Mouse (Mus musculus): ENCODE results near the gene Fgfr2.
A peak's percentile ranks its signal among the peaks of the same experiment; 100 is the strongest.

Gene Fgfr2

DNA sequence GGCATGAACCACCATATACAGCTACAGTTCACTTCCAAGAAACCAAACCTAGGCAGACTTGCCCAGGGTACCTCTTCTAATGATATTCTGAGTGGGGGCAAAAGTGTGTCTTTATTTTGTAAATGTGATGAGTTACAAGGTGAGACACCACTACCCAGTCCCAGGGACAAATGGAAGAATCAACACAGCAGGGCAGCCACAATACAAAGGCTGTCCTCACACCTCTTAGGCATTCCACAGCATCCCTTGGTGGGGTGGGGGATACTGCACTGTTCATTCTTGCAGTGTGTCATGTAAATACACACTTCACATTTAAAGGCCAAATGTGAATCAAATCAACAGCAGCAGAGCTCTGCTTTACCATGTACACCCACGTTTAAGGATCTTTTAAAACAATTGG lies 1130.9 kb downstream of the Fgfr2 start:
- no peak for DNase-seq

DNA sequence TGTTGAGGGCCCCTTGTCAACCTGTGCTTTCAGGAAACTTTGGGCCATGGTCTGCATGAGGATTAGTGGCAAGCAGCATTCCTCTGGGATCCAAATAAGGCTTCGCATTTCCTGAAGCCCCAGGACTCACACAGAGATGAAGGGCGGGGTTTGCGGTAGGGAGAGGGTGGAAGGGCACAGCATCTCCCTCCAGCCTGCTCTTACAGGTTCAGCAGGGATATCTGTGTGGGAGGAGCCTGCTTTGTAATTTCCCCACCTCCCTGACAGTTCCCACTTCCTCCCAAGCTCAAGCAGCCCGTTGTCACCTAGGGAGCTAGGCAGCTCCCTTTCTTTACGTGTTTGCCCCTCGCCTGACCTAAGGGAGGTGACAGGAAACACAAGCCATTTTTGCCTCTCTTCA lies 1134.1 kb downstream of the Fgfr2 start:
- no peak for DNase-seq

DNA sequence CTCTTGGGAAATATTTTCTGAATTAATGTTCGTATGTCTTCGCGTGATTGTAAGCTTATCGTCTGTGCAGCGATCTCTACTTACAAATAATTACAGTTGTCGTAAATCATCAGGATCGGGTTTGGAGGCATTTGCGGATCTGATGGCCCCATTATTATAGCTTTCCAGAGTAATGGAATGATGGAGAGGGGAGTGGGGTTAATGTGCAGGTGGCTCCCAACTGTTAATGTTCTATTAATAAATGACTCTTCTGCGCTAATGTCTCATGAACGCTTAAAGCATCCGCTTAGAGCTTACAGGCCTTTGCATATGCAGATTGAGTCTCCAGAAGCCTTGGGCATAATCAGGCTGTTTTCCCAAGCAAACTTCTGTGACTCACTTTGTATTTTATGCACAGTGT lies 1144.5 kb downstream of the Fgfr2 start:
- DNase-seq = no peak

DNA sequence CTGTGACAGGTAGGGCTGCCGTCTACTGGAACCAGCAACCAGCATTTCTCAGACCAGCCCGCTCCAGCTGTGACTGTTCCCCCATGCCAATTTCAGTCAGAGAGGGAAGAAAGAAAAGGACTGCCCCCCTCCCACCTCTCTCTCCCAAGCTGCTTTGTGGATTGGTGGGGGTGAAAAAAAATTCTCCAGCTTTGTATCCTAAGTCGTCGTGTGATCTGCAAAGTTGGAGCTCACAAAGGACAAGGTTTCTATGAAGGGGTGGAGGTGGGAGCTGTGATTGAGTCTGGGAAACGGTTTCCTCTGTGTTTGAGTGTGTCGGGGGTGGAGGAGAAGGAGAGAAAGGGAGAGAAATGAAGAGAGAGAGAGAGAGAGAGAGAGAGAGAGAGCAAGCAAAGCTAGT lies 1147.3 kb downstream of the Fgfr2 start:
- DNase-seq = no peak

DNA sequence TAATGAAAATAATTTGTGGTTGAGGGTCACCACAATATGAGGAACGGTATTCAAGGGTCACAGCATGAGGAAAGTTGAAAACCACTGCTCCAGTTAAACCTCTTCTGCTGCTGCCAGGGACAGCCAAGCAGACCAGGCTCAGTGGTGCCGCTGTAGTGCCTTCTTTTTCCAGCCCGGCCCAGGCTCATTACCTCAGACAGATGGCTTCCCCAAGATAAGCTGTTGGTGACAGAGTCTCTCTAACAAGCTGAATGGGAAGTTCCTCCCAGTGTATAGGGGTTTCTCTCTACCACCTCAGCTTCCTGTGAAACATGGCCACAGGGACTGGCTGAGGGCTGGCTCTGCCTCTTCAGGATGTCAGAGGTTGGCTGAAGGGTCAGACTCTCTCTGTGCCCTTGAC lies 1152.9 kb downstream of the Fgfr2 start:
- DNase-seq = peak in 1 of 2 experiments; percentile 9

DNA sequence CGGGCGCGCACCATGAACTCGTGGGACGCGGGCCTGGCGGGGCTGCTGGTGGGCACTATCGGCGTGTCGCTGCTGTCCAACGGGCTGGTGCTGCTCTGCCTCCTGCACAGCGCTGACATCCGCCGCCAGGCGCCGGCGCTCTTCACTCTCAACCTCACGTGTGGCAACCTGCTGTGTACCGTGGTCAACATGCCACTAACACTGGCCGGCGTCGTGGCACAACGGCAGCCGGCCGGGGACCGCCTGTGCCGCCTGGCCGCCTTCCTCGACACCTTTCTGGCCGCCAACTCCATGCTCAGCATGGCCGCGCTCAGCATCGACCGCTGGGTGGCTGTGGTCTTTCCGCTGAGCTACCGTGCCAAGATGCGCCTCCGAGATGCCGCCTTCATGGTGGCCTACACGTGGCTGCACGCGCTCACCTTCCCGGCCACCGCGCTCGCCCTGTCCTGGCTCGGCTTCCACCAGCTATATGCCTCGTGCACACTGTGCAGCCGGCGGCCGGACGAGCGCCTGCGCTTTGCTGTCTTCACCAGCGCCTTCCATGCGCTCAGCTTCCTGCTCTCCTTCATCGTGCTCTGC lies 1156.1 kb downstream of the Fgfr2 start:
- peak; percentile 57 to 61 for DNase-seq

DNA sequence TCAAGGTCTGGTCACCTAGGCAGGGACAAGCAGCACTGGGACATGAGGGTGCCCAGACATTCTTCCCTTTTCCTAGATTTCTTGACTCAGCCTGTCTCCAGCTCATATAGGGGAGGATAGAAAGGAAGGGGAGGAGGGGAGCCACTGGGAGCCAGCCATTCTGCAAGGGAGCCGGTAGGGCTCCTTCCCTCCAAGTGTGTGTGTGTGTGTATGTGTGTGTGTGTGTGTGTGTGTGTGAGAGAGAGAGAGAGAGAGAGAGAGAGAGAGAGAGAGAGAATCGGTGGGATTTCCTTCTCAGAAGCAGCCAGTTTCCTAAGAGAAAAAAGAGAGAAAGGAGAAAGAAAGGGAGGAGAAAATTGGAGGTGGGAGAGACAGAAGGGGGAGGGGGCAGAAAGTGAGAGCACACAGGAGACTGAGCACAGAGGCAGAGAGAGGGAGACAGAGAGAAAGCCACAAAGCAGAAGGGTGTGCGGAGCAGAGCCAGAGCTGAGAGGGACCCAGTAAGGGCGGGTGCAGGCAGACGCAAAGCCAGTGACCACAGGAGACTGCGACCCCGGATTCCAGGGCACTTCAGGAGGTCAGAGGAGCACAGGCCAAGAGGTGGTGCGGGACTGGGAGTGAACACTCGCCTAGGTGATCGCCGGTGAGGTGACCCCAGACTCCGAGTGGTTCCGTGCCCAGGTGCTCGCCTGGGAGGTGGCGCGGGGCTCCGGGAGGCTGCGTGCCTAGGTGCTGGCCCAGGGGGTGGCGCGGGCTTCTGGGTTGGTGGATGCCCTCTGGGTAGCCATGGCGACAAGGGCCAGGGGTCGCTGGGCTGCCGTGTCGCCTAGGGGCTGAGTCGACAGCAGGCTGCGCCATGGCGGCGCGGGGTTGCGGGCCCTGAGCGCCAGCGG lies 1156.9 kb downstream of the Fgfr2 start, which contains the start of gene Gpr26:
Gene Gpr26, plus strand, starts transcription at position 438 of the 893 bp plus-strand sequence.
- peak in 1 of 2 experiments; percentile 24 for DNase-seq

DNA sequence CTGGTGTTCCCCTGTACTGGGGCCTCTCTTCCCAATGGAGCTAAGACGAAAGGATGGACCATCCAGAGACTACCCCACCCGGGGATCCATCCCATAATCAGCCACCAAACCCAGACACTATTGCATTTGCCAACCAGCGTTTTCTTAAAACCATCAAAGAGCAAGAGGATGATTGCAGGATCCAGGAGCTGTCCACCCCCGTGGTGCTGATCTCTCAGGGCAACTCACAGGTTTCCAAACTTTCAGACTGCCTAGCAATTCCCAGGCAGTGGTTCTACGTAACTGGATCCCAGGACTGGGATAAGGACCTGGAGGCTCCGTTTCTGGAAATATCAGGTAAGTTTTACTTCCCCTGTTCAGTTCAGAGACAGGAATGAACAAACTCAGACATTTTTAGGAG lies 1162.6 kb downstream of the Fgfr2 start:
- peak in 1 of 2 experiments; percentile 19 for DNase-seq

DNA sequence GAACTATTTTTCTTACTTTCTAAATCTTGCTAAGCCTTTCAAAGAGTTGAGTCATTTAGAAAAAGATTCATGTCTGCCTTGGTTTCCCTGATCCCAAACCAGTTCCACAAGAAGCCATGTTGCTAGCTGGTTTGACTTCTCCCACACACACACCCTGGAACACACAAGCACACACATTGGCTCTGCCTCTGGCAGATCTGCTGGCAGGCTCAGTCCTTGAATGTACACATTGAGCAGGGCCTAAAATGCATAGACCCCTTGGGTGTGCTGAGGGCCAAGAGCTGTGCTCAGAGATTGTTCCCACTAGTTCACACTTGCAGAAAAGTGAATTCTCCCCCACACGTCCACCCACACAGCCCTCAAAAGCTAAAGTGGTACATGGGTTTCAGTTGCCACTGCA lies 1164.4 kb downstream of the Fgfr2 start:
- no peak for DNase-seq

DNA sequence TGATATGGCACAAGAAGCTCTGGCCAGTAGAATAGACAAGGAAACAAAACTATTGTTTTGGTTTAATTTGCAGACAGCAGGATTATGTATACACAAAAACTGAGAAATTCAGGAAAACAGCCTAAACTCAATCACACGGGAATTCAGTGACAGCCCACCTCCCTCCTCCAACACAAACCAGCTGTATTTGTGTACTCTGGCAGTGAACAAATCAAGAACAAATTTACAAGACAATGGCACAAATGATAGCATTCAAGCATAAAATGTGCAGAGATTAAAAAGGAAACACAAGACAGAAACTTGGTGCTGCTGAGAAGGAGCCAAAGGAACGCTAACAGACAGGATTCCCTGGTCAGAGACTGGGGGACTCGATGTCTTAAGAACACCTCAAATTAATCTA lies 1169.7 kb downstream of the Fgfr2 start:
- no peak for DNase-seq

DNA sequence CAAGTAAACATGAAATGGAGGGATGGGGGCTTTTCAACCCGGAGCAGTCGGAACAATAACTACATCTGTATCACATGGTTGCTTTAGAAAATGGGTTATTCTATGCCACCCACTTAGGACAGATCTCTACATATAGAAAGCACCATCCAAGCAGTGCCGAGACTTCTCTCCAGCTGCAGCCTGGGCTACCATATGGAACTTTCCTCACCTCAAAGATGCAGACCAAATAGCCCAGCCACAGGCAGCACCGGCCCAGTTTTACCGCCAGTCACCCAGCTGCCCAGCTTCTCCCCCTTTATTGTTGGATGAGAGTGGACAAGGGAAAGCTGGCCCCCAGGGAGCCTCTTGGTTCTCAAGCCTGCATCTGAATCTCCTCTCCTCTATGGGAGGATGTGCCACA lies 1172.0 kb downstream of the Fgfr2 start:
- no peak for DNase-seq

DNA sequence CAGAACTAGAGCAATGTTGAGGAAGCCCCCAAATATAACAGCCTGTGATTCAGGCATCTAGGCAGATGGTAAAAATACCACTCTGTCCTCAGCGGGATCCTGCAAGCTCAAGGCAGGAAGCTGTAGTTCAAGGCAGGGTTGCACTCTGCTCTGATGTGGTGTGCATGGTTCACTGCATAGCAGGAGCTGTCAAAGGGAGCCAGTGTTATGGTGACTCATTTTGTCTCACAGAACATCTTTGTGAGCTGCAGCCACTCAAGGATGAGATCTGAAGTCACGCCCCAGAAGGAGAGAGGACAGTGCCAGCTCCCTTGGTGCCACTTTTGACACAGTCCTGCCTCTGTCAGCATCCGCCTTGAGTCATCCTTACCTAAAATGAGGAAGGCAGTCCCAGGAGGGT lies 1185.5 kb downstream of the Fgfr2 start:
- DNase-seq = no peak

DNA sequence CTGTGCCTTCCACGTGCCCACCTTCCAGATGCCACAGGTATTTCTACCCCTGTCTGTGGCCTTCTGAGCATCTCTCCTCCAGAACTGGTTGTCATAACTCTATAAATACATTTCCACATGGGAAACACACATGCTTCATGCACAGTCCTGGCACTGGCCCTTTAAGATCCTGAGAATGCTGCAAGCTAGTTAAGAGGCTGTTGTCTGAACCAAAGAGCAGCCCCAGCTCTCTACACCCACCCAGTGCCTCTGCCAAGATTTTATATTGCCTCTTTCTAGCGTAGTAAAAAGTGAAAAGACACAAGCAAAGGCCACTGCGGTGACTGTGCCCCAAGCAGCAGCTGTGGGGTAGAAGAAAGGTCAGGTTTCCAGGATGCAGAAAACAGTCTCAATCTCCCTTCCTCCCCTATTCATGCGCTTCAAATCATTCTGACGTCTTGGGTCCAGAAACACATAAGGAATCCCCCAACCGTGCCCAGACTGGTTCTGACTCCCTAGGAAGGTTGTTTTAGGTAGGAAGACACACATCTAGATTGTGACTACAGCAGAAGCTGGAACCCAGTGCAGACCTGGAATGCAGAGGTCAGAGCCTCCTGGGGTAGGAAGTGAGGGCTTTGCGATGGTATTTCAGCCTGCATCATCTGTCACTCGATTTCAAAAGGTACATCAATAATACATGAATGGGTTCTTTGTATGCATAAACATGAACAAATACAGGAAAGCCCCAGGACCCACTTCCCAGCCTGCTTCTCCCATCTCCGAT lies 1195.7 kb downstream of the Fgfr2 start:
- no peak for DNase-seq

DNA sequence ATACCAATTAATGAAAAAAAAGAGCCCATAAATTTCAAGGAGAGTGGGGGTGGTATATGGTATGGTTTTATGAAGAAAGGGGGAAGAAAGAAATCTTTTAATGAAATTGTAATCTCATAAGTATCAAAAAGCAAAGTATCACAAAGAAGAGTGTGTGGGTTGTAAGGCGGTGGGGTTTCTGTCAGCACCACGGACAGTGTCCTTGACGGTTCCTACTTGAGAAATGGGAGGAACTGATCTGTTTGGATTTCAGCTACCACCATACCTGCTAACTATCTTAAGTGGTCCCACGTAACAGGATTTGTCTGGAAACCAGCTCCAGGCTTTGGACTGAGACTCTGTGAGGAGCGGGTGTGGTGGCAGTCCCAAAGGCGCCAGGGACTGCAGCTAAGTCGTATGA lies 1205.8 kb downstream of the Fgfr2 start:
- no peak for DNase-seq

DNA sequence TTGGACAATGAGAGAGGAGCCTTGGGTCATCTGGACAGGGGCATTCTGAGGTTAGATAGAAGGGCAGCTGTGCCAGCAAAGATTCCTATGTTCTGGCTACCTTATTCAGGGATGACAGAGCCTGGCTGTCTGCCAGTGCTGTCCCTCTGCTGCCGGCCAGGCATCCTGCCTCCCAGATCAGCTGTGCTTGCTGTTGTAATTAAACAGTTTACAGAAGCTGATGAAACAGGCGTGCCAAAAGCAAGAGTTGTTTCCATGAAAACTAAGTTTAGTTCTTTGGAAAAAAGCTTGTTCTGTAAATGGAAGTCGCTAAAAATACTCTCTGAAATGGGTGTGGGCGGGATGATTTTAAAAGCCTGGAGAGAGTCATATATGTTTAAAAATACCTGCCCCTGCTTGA lies 1213.5 kb downstream of the Fgfr2 start:
- DNase-seq = peak; percentile 59 to 65

DNA sequence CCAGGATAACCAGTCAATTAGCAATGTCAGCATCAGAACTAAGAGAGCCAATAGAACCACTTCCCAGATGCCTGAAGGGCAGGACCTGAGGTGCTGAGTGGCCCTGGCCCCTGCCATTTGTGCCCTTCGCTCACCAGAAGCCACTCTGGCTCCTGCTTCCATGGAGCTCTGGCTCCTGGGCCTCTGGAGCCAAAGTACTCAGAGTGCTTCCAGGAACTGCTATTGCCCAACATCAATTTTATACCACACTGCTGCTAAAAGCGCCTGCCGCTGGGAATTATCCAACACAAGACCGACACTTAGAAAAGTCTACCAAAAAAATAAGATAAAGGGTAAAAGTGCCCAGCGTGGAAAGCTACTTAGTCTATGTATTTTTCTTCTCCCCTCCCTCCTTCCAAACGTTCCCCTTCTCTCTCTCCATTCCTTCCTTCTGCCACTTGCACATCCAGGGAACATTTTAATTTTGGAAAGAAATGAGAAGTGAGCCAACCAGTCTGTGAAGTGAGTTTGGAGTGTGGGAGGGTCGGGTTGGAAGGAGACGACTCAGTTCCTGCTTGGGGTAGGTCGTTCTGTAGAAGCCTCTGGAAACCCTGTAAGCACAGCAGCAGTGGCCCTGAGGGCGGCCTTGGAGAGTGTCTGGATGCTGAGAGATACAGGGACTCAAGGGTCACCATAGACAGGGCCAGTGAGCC lies 1216.5 kb downstream of the Fgfr2 start:
- no peak for DNase-seq

DNA sequence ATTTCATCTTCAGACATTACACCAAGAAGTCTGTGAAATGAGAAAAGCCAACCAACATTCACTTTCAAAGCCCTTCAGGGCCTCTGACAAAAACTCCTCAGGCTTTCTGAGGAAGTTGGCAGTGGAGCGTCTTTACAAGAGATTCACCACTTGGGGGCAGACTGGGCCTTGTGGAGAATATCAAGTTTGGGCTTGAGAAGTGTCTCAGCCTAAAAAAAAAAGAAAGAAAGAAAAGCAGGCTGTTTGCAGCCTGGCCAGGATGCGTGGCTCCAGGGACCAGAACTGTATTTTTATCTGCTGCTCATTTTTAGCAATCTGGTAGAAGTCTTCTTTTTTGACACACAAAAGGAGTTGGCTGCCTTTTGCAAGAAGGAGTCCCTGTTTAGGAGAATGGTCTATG lies 1223.8 kb downstream of the Fgfr2 start:
- DNase-seq = peak; percentile 81 to 86

DNA sequence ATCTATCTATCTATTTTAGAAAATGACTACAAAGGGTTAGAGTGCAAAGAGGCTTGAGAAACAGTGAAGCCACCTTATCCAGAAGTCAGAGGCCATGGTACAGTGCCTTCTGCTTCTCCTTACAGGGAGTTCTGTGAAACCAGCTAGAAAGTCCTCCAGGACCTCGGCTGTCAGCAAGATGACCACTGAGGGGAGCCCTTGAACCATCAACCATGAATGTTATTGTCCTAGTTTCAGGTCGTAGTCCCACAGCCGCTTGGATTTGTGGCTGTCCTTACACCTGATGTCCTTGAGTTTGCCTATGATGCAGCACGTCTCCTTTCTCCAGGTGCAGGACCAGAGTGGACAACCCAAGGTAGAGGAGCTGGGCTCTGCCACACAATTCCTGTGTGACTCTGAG lies 1225.9 kb downstream of the Fgfr2 start:
- peak; percentile 77 to 79 for DNase-seq

DNA sequence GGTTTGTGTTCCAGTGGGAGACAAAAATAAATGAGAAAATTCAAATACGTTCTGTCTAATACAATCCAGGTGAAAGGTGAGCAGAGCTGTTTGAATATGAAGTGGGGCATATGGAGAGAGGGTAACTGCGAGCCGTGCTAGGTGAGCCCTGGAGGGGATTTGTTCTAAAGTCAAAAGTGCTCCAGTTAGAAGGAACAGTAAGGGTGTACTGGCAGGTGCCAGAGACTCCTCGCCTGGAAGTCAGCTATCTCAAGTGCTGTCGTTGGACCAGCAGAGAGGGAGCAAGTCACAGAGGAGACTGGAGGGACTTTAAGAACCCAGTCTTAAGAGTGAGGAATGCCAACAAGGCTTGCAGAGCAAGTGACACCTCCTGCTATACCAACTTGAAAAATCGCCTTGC lies 1240.3 kb downstream of the Fgfr2 start:
- DNase-seq = no peak

DNA sequence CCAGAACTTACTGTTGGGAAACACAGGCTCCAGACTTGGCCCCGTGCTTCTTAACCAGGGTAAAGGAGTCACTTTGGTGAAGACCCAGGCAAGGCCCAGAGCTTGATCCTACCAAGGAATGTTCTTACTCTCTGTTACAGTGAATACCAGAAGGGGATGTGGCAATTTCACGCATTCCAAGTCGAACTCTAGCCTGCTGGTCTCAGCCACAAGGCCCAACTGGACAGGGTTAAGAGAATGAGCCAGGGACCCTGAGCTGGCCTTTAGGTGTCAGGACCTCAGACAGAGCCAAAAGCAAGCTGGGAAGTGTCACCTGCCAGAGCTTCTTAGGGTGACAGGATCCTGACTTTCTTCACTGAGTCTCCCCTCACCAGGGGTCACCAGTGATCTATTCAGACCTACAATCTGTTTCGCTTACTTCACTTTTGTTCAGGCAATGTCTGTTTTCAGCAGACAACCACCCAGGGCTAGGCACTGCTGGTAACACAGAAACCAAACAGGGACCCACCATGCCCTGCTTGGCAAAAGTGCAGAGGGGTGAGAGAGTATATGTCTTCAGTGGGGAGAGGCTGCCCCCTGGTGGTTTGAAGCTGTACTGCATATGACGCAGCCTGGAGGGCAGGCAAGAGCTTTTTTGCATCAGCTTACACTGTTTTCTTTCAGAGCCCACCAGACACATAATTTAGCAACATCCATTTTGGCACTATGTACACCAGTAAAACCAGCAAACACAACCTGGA lies 1241.1 kb downstream of the Fgfr2 start:
- peak; percentile 89 to 93 for DNase-seq

DNA sequence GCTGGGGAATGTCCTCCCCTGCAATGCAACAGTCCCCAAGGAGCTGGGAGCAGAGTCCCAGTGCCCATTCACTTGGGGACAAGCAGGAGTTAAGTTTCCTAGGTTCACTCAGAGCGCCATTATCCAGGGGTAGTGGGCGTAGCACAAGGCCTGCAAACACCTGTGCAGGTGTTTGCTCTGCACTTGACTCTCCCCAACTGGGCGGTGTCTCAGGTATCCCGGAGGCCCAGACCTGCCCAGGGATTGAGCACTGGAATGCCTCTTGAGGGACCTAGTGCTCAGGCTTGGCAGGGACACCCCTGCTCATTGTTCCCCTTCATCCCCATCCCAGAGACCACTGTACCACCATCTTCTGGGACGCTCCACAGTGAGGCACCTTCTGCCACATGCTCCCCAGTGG lies 1243.0 kb downstream of the Fgfr2 start:
- no peak for DNase-seq

DNA sequence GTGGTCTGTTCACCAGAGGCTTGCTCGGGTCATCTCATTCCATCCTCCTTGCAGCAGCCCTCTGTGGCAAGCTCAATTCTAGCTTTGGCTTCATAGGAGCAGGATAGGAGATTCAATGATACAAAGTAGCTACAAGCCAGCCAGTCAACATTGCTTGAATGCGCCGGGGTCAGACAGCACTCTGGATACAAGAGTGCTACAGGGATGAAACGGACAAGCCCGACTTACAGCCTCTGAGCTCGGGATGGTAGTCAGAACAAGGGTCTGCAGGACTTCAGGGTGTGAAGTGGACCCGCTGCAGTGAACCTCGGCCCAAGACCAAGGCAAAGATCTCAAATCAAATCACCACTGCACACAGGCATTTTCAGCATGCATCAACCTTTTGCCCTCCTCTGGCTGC lies 1244.3 kb downstream of the Fgfr2 start:
- no peak for DNase-seq
